Mouse (Mus musculus) kidney, postnatal 36 days (tissue): Measurements from ENCODE around the gene Smyd1.
A peak's percentile ranks its signal among the peaks of the same experiment; 100 is the strongest.

Experiments used
- DNase-seq, 2 experiments: peaks; one replicate each; pipeline ENCODE4 v3.0.0; 2021 to 2022; ENCODE audit warnings: mixed read lengths in 2 of 2

The Smyd1 gene

DNA sequence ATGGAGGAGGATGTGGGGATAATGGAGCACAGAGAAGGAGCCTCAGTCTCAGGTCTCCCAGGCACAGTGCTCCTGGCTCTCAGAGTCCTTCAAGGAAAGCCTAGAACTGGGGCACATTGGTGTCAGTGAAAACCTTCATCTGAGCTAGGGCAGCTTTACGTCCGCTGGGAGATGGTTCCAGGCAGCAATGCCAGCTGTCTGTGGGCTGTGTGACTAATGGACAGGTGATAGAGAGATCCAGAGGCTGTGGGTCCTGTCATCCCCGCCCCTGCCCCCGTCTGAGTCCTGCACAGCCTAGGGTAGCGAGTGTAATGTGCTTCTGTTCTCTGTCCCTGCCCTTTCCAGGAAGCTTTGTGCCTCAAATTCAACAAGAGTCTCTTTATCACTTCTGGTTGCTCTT, 120.1 kb downstream of the Smyd1 start:
- no peak for DNase-seq

DNA sequence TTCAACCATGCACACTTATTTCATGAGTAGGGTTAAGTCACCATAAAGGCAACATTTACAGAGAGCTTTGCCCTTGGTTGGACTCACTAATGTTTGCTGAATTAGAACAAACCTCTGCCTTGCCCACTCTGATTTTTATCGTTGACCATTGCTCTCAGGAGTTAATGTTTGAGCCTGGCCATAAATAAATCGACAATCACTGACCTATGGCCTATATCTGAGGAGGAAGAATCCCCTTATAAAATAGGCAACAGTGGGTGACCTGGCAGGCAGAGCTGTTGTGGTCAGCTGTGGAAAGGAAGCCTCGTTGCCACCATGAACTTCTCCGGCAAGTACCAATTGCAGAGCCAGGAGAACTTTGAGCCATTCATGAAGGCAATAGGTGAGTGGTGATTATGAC, 122.4 kb downstream of the Smyd1 start, which contains the start of gene Fabp1:
TSS of gene Fabp1 (plus strand) at position 216 of the 400 bp plus-strand sequence.
- DNase-seq: peak in 1 of 2 experiments; percentile 5

DNA sequence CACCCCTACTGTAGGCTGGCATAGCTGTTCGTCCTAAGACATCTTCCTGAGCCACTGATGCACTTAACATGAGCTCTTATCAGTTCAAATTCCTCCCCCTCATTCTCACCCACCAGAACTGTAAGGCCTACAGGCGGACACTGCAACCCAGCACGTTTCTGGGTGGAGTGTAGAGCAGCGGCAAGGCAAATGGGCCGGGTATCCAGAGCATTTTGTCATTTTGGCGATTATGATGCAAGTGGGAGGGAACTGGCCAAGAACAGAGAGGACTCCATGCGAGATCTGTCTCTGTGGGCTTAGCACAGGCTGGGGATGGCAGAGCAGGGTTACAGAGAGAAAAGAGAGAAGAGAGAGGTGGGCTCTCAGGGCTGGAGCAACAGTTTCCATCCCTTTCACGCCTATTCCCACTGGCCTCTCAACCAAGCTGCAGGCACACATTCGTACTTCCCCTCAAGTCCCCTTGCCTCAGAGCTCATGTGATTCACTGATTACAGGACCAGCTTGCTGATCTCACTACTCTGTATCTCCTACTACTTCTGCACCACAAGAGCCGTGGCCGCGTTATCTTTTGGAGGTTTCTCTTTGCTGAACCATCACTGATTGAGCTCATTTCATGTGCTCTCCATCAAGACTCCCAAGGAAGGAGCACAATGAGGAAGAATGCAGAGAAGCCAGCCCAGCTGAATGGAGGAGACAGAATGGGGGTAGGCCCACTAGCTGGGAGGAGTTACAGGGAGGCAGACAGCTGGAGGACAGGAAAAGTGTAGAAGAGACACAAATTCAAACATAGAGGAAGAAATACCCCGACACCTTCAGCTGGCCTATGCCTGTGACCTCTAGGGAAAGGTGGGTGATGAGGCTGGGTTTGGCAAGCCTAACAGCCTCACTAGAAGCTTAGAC, 124.1 kb downstream of the Smyd1 start:
- DNase-seq: no peak

DNA sequence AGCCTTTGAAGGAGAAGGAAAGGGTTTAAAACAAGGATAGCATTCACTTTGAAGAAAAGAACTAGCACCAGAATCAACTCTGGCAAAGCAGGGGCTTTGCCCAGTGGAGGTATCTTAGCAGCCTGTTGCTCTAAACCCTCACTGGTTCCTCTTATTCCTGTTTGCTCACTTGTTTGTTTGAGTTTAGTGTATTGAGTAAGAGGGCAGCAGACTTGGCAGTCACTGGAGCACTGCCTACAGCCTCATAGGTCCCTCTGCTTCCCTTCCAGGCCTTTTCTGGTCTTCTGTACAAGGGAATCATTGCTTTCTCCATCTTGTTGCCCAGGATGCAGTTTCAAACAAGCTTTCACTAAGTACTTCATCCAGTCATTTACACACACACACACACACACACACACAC, 125.9 kb downstream of the Smyd1 start:
- DNase-seq: no peak

DNA sequence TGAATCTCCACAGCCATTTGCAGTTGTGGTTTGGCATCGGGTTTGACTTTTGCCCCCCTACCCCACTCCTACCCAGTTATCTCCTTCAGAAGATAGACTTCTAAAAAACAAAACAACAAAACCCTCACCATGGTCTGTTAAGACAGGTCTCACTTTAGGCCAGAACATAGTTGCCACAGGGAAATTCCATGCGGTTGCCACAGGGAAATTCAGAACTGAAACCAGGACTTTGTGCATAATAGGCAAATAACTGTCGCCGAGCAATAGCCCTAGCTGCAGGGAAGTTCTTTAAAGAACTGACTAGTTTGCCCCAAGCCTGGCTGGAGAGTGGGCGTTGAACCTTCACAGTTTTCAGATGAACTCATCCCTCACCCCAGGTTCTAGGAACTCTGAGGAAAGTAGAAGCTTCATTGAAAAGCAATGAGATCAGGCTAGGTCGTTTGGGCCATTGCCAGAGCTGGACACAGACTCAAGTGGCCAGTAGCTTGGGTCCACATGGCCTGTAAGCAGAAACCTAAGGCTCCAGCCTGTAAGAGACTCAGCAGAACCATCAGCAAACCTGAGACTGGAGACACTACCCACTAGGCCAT, 128.8 kb downstream of the Smyd1 start:
- DNase-seq: peak in 1 of 2 experiments; percentile 51

DNA sequence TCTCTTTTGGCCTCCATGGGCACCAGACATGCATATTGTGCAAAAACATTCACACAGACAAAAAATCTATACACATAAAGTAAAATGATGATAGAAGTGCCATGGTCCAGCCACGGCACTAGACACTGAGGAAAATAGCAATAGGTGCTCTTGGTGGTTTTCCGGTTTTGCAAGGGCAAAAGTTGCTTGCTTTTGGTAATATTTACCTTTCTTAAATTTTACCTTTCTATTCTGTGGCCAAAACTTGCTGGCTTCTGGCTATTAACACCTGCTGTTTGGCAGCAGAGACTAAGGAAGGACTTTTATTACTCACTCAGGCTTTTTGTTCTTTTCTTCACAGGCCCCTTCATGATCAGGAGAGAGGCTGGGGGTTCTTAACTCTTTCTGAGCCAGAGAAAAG, 131.5 kb downstream of the Smyd1 start:
- no peak for DNase-seq

DNA sequence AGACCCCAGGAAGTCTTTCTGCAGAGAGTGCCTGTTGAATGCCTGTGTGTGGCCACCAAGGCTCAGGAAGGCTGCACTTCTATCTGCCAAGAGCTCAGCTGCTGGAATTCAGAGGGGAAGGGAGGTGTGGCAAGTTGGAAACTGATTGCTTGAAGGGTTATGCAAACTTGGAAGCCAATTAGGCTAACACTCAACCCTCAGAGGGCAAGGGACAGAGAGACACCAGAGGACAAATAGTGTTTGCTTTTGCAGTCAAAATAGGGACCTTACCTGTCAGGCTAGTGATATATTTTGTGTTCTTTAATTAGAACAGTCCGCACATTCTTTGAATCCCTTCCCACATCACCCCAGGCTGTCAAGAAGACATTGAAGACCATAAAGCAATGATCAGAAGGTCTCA, 132.5 kb downstream of the Smyd1 start:
- DNase-seq: peak; percentile 6 to 9

DNA sequence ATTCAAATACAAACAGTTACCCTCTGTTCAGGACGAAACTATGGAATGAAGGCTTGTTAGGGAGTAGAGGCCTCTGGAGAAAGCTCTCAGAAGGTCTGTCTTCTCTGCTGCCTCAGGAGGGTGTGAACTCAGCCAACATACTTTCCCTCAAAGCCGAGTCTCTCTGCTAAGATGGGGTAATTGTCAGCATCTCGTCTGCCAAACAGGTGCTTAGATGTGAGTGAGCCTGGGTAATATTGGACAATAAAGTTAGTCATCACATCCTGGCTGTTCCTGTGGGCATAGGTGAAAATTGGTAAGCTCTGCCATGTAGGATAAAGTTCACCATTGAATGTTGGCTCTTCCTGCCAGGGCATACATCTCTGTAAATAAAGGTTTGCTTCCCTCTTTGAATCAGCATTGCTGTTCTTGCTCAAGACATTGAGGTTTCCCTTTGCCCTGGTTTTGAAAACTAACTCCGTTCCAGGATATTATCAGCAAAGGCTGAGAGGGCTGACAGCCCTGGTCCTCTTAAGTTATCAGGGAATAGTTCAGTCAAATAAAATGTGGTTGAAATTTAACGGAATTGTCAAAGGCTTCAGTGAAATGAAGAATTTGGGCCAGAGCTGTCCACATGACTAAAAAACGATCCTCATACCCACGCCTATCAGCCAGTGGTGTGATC, 137.0 kb downstream of the Smyd1 start:
- DNase-seq: no peak

DNA sequence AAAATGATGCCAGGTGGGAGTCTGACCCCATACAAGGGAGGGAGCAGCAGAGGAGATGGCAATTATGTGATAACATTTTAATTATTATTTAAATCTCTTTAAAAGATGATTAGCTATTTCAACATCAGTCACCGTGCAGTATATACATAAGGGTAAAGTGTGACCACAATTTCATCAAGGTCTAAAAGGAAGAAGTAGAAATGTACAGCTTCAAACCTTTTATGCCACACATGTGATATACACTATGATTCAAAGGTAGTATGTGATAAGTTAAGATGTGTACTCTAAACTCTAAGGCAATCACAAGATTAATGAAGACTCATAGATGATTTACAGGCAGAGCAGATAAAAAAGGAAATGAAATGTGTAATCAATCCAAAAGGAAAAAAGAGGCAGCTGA, 141.4 kb downstream of the Smyd1 start:
- DNase-seq: no peak

DNA sequence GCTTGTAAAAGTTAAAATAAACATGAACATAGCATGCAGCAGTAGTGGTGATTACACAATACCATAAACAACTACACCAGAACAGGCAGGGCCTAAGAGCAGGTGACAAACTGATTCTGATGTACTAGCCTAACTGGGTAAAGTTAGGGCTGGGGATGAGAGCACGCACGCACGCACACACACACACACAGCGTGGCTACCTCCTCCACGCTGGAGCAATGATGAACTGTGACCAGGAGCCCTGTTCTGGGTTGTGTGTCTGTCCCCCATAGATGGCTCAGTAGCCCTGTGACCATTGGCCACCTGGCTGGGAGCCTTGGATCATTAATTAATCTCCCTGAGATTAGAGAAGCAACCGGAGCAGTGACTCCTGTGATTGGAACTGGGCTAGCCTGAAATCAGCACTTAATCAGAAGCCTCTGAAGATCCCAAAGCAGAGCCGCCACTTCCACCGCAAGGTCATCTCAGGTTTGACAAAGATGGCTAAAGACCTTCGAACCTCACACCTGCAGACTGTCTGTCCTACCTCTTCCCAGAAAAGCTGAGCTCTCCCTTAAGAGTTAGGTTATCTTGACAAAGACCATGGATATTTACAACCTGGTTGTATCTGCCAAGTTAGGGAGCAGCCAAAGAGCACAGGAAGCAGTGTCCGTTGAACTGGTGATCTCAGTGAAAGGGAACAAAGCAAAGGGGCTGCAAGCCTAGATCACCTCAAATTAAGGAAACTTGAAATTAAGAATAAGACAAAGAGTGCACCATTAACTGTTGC, 149.0 kb downstream of the Smyd1 start:
- peak in 1 of 2 experiments; percentile 49 for DNase-seq

DNA sequence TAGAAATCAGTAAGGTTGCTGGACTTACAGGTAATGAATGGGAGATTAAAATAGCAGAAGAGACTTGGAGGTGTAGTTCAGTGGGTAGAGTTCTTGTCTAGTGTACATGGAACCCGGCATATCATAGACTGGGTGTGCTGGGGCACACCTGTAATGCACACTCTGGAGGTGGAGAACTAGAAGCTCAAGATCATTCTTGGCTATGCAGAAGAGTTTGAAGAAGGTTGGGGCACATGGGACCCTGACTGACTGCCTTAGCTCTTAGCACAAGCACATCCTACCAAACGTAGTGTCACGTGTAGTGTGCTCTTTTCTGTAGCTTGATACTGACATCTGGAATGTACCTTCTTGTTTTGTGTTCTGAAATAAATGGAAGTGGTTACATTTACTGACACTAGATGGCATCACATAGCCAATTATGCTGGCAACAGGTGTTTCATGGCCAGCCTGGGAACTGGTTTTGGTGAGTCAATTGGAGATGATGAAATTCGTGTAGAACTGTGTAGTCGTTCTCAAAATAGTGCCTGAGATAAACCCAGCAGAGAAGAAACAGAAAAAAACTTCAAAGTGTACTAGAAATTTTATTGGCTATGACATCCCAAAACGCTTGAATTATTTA, 155.4 kb downstream of the Smyd1 start:
- DNase-seq: peak in 1 of 2 experiments; percentile 48

DNA sequence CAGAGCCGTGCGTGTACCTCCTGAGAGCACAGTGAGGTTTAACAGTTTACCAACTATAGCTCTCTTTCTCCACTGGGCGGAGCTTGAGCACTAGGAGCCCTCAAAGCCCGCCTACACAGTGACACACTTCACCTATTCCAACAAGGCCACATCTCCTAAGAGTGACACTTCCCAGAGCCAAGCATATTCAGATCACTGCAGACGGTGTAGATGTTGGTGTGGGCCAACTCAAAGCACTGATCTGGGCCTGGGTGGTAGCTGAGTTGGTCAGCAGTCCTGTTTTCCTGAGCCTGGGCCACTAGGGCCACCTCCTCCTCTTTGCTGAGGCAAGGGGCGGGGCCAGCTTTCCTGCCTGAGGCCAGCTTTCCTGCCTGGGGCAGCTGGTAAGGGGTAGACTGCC, 157.6 kb downstream of the Smyd1 start:
- peak; percentile 31 to 63 for DNase-seq
